Mouse (Mus musculus): ENCODE data around the gene Cul4a. TPM values are rescaled to one million over a fixed set of nuclear protein-coding genes. Genes with fewer than 3 reads are reported as not detected.

Gene Cul4a
- total RNA-seq, 2 experiments from 2014 or later = 293 to 331 TPM

DNA sequence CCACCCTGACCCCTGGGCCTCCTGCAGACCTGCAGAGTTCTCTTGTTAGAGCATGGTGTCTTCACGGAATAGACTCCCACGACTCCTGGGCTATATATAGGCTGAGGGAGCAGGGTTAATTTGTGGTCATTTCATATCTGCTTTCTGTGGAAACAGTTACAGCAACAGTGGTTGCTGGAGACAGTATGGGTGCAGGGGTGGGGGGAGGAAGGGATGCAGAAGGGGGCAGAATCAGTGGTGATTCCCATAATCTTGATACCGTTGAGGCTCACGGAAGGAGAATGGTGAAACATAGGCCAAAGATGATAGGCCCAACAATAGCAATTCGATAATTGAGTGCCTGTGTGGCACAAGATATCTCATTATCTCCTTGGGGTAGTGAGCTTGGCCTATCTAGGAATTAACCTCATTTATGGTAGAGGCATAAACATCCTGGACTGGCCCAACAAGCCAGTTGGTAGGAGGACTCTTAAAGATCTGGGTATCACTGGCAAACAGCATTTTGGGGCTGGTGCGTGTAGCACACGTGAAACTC is 17.5 kb downstream of the Cul4a start:
- no peak for ATAC-seq (replicated peaks; ENCODE audit: low FRiP score, poor library complexity, severe bottlenecking)

DNA sequence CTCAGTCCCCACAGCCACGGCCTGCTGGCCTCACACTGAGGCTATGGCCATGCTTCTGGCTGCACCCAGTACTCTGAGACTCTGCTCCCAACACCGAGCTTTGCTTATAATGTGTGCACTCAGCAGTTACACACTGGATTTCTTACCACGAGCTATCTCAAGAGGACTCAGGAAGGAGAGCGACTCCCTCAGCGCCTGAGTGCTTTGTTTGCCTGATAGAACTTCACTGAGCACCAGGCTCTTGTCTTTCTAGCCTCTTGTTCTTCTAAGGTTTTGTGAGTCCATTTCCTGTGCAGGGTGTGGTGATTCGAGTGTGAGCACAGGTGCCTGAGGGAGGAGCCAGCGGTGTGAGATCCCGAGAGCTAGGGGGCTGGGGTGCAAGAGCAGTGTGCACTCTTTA is 19.5 kb downstream of the Cul4a start:
- ATAC-seq (replicated peaks; ENCODE audit: low FRiP score, poor library complexity, severe bottlenecking) = no peak

DNA sequence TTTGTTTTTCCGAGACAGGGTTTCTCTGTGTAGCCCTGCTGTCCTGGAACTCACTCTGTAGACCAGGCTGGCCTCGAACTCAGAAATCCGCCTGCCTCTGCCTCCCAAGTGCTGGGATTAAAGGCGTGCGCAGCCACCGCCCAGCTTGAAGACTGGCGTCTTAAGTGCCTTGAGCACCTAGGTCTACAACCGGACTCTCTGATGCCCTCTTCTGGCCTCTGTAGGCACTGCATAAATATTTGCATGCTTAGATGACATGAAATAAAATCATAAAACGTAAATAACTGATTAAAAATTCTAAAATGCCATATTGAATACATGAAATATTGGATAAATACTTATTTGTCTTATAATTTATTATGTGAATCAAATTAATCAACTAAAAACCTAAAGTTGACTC is 26.8 kb downstream of the Cul4a start:
- ATAC-seq (replicated peaks; ENCODE audit: low FRiP score, poor library complexity, severe bottlenecking) = peak; percentile 83

DNA sequence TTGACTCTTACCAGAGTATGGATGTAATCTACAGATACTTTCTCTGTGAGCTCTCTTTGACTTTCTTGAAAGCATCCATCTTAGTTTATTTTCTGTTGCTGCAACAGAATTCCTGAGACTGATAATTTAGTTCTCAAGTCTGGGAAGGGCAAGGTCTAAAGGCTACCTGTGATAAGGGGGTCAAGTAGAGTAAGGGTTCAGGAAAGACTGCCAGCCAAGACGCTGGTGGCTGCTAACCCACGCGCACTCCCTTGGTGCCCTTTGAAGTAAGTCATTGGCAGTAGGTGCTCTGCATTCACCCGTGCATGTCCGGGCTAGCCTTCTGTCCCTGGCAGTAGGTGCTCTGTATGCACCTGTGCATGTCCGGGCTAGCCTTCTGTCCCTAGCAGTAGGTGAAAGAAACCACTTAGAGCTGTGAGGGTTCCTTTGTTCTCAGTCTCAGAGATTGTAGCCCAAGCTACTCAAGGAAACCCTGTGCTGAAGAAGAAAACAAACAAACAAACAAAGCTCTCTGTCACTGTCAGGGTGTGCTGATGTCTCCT is 34.3 kb downstream of the Cul4a start:
- ATAC-seq (replicated peaks; ENCODE audit: low FRiP score, poor library complexity, severe bottlenecking) = no peak

DNA sequence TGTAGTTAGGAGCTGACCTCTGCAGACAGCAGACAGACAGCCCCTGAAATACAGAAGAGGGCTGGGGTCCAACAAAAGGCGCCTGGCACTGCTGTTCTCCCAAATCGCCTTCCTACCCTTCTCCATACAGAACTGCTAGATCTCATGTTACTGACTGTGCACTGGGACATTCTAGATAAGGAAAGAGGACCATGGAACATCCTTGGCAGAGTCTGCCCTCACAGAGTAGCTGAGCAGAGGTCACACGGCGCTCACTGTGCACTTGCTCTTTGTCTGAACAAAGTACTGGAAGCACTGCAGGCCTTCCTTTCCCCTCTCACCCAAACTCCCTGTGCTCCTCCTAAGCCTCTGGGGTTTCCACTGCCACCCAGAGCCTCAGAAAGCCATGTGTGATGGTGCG is 36.3 kb downstream of the Cul4a start:
- ATAC-seq (replicated peaks; ENCODE audit: low FRiP score, poor library complexity, severe bottlenecking) = no peak

DNA sequence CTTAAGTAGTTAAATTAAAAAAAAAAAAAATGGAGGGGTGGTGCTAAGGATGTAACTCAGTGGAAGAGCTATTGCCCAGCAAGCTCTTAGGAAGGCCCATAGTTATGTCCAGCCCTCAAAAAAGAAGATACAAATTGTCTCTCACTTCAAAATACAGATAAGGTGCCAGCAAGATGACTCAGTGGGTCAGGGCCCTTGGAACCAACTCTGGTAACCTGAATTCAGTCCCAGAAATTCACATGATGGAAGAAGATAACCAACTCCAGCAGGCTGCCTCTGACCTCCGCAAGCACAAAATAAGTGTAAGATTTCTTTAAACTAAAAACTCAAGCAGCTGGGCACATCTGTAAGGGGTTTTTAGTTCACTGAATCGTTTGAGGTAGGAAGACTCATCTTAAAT is 43.1 kb downstream of the Cul4a start:
- ATAC-seq (replicated peaks; ENCODE audit: low FRiP score, poor library complexity, severe bottlenecking) = no peak

GRCm38 (mm10) chr8:13149287-13149686 is 43.9 kb downstream of the Cul4a start:
- ATAC-seq (replicated peaks; ENCODE audit: low FRiP score, poor library complexity, severe bottlenecking) = no peak

GRCm38 (mm10) chr8:13149866-13150265 is 44.4 kb downstream of the Cul4a start:
- ATAC-seq (replicated peaks; ENCODE audit: low FRiP score, poor library complexity, severe bottlenecking) = no peak

GRCm38 (mm10) chr8:13150929-13151328 is 45.5 kb downstream of the Cul4a start:
- ATAC-seq (replicated peaks; ENCODE audit: low FRiP score, poor library complexity, severe bottlenecking) = no peak

- ATAC-seq (replicated peaks; ENCODE audit: low FRiP score, poor library complexity, severe bottlenecking) = no peak
Measured at GRCm38 (mm10) chr8:13154099-13154498, 48.7 kb downstream of the Cul4a start.

- ATAC-seq (replicated peaks; ENCODE audit: low FRiP score, poor library complexity, severe bottlenecking) = no peak
Measured at GRCm38 (mm10) chr8:13155358-13155757, 49.9 kb downstream of the Cul4a start.

DNA sequence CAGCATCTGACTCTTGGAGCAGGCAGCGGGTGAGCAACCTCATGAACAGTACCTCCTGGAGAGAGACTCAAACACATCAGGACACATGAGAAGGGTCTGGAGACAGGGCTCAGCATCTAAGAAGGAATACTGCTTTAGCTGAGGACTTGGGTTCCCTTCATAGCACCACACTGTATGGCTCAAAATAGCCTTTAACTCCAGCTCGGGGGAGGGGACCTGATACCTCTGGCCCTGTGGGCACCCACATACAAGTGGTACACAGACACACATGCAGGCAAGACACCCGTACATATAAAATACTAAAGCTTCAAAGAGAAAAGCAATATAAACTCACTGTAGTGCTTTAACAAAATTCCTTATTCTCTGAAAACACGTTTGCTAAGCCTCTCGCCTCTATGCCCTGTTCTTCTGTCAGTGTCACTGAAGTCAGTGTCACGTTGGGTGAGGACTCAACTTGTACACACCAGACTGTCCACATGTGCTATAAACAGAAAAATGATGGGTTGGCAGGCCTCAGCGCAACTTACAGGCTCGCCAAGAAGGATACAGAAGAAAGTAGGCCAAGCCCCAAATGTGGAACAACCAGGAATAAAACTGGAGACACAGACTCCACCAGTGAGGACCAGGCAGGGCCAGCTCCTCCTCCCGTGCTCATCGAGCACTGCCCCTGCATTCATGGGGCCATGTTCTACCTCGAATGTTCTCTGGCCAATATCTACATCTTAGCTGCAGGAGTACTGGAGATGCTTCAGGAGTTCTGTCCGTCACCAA is 51.1 kb downstream of the Cul4a start:
- ATAC-seq (replicated peaks; ENCODE audit: low FRiP score, poor library complexity, severe bottlenecking) = no peak

DNA sequence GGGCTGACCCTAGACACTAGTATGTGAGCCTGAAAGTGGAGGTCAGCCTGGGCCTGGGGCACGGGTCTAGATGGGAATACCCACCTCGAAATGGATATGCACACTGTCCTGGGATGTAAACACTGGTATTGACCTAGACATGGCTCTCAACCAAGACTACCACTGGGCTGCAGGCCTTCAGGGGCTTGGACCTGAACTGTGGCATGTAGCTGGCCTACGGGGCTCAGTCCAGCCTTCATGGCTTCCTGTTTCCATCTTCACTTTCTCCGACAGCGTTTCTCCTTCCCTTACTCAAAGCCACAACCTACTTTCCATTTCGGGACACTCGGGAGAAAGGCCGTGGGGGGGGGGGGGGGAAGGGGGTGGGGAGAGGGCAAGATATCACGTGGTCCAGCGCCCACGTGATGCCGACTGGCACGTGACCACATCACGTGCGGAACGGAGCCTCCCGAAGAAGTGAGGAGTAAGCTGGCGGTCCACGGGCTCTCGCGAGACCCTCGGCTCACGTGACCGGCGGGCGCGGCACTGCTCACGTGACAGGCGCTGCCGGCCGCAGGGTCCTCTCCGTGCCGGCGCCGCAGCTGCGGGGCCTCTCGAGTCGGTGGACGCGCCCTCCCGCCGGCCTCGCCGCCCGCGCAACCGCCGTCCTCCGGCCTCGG is 53.4 kb downstream of the Cul4a start, which contains the start of gene Lamp1:
Gene Lamp1 (plus strand): TSS at position 444 of the 659 bp plus-strand sequence.
- ATAC-seq (replicated peaks; ENCODE audit: low FRiP score, poor library complexity, severe bottlenecking) = peak; percentile 85

GRCm38 (mm10) chr8:13159377-13159881 is 54.0 kb downstream of the Cul4a start:
- ATAC-seq (replicated peaks; ENCODE audit: low FRiP score, poor library complexity, severe bottlenecking) = peak; percentile 64

DNA sequence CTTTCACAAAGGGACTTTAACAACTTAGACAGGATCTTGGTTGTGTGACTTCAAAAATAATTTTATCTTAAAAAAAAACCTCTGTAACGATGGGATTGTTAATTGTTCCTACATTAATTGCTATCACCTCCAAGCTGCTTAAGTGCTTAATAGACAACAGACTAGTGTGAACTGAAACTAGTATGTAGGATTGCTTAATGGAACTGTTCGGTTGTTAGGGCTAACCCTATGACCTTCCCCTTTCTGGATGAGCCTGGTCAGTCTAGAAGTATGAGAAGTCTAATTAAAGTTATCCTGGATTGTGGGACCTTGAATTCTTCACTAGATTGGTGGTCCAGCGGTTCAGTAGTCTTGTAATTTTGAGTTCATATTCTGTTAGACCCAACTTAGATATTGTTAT is 55.3 kb downstream of the Cul4a start:
- ATAC-seq (replicated peaks; ENCODE audit: low FRiP score, poor library complexity, severe bottlenecking) = no peak

DNA sequence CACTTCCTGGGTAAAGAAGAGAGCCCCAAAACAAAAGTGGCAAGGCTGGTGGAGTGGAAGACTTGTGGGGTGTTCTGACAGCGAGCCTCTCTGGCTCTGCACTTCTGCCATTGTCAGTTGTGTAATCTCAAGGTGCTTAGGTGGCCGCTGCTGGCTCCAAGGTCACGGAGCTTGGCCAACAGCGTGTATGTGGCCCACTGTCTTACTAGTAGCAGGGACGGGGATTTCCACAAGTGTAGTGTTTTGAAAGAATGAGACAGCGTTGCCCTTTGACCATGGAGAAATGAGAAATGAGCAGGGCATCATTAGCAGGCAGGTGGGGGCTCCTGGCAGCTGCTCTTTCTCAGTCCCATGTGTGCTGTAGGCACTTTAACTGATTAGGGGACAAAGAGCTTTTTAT is 56.7 kb downstream of the Cul4a start:
- no peak for ATAC-seq (replicated peaks; ENCODE audit: low FRiP score, poor library complexity, severe bottlenecking)

- ATAC-seq (replicated peaks; ENCODE audit: low FRiP score, poor library complexity, severe bottlenecking) = no peak
Measured at GRCm38 (mm10) chr8:13163563-13163962, 58.1 kb downstream of the Cul4a start.

DNA sequence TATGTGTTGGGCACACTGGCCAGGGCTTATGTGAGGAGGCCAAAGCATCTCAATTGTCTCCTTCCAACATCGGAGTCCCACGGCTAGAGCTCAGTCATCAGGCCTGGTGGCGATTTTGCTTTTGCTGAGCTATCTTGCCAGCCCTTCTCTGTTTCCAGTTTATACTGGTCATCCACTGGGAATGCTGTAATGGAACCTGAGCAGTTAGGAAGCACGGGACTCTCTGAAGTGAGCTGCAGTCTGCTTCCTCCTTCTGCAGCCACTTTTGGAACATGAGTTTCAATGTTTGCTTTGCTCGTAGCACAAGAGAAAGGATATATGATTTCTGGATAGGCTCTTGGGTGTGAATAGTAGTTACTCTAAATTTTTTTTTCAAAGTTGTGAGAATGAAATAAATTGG is 58.9 kb downstream of the Cul4a start:
- ATAC-seq (replicated peaks; ENCODE audit: low FRiP score, poor library complexity, severe bottlenecking) = no peak

GRCm38 (mm10) chr8:13170510-13170909 is 65.1 kb downstream of the Cul4a start:
- ATAC-seq (replicated peaks; ENCODE audit: low FRiP score, poor library complexity, severe bottlenecking) = no peak

- ATAC-seq (replicated peaks; ENCODE audit: low FRiP score, poor library complexity, severe bottlenecking) = no peak
Measured at GRCm38 (mm10) chr8:13174305-13174704, 68.9 kb downstream of the Cul4a start.

- ATAC-seq (replicated peaks; ENCODE audit: low FRiP score, poor library complexity, severe bottlenecking) = no peak
Measured at GRCm38 (mm10) chr8:13174811-13175210, 69.4 kb downstream of the Cul4a start.
